Mouse (Mus musculus): ENCODE measurements around the gene Ctc1. TPM values are rescaled to one million over a fixed set of nuclear protein-coding genes. Genes with fewer than 3 reads are reported as not detected.

The Ctc1 gene
- polyA plus RNA-seq, 1 experiment from 2014 or later, result 63.6 TPM

DNA sequence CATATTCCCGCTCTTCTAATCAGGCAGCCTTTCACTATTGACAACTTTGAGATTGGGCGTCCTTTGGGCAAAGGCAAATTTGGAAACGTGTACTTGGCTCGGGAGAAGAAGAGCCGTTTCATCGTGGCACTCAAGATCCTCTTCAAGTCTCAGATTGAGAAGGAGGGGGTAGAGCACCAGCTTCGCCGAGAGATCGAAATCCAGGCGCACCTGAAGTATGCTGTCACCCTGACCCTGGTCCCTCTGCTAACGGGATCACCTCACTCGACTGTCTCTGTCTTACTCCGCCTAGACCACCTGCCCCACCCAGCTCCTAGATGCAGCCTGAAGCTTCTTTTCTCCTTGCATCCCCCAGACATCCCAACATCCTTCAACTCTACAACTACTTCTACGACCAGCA is 32.4 kb downstream of the Ctc1 start:
- Histone ChIP-seq H3K27ac (ENCODE audit: low read depth) (no peak overlapping the region), H3K4me3 (ENCODE audit: low read depth, low read length) (peak overlapping the region; percentile 9; the same call in 1 of the 2 replicates), H3K4me2 (0 out of 2 replicates have a peak overlapping the region, but pooled peaks have one; percentile 91), H3K27me3 (ENCODE audit: insufficient read depth, low read length) (no peaks in the 10 kb centered on the region), H3K36me3 (ENCODE audit: insufficient read depth) (peaks cover 53% of the 10 kb centered on the region), H3K9ac (no peak overlapping the region), H3K4me1 (ENCODE audit: insufficient read depth) (peaks cover 13% of the 10 kb centered on the region), H3K9me3 (ENCODE audit: low read depth, low read length) (no peaks in the 10 kb centered on the region)
- 86% methylated on average over 14 of the region's 14 CpGs for WGBS
- DNase-seq, result no peak
- ATAC-seq (ENCODE audit: insufficient read depth), result no peak
- no peak for TF ChIP-seq CTCF (IDR thresholded peaks at IDR 0.05; ENCODE audit: low read depth)

DNA sequence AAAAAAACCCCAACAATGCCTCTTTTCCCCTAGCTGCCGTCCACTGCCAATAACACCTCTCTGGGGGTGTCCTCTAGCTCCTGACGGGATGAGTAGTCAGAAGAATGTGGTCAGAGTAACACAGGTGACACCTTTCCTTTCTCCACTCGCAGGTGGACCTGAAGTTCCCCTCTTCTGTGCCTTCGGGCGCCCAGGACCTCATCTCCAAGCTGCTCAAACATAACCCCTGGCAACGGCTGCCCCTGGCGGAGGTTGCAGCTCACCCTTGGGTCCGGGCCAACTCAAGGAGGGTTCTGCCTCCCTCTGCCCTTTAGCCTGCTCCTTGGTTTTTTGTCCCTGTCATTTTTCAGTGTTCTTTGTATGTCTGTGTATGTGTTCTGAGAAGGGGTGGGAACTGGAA is 35.0 kb downstream of the Ctc1 start:
- DNase-seq, result no peak
- no peak for ATAC-seq (ENCODE audit: insufficient read depth)
- Histone ChIP-seq H3K4me2 (no peak overlapping the region), H3K36me3 (ENCODE audit: insufficient read depth) (peaks cover 66% of the 10 kb centered on the region), H3K27ac (ENCODE audit: low read depth) (no peak overlapping the region), H3K4me1 (ENCODE audit: insufficient read depth) (peaks cover 13% of the 10 kb centered on the region), H3K9ac (no peak overlapping the region), H3K9me3 (ENCODE audit: low read depth, low read length) (no peaks in the 10 kb centered on the region), H3K27me3 (ENCODE audit: insufficient read depth, low read length) (no peaks in the 10 kb centered on the region), H3K4me3 (ENCODE audit: low read depth, low read length) (no peak overlapping the region)
- no peak for TF ChIP-seq CTCF (IDR thresholded peaks at IDR 0.05; ENCODE audit: low read depth)
- 87% methylated on average over 8 of the region's 8 CpGs for WGBS

DNA sequence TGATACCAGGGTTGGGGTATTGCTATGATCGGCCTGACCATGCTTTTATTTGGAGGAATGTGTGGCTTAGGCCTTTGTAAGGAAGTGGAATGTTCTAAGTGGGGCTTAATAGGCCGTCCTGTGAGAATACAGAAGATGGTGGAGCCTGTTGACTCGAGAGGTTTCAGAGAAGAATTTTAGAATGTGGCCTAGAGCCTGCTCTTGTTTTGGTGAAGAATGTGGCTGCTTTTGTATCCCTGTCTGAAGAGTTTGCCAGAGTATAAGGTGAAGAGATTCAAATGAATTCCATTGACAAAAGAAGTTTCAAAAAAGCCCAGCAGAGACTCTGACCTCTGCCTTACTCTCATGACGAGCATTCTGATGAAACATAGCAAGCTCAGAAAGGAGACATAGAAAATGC is 36.1 kb downstream of the Ctc1 start:
- H3K27me3 ChIP-seq (ENCODE audit: insufficient read depth, low read length), result no peaks in the 10 kb centered on the region
- no peak for TF ChIP-seq CTCF (IDR thresholded peaks at IDR 0.05; ENCODE audit: low read depth)
- no peak overlapping the region for H3K4me3 ChIP-seq (ENCODE audit: low read depth, low read length)
- no peak overlapping the region for H3K27ac ChIP-seq (ENCODE audit: low read depth)
- H3K9me3 ChIP-seq (ENCODE audit: low read depth, low read length), result no peaks in the 10 kb centered on the region
- ATAC-seq (ENCODE audit: insufficient read depth), result no peak
- no peak for DNase-seq
- WGBS, result 76% methylated on average over 4 of the region's 4 CpGs
- no peak overlapping the region for H3K9ac ChIP-seq
- H3K4me2 ChIP-seq, result no peak overlapping the region
- peaks cover 66% of the 10 kb centered on the region for H3K36me3 ChIP-seq (ENCODE audit: insufficient read depth)
- peaks cover 10% of the 10 kb centered on the region for H3K4me1 ChIP-seq (ENCODE audit: insufficient read depth)

DNA sequence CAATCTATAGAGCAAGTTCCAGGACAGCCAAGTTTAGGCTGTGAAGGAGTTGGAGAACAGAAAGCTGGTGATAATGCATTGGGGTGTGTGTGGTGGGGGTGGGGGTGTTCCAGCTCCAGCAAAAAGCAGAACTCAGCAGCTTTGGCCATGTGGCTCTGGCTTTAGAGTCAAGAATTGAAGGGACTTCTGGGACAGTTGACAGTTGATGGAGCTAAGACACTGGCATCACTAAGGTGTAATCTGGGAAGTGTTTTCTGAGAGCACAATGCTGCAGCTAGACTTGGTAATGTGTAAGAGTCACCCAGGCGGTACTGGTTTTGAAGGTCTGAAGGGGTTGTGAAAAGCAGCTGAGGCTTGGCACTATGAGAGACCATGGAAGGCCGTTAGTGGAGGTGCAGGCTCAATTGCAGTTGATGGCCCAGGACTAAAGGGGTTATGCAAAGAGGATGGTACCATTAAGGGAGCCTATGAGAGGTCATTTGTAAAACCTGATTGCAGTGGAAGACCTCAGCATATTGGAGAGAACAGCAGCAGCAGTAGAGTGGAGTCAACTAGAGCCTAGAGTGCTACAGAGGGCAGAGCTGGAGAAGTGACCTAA is 37.2 kb downstream of the Ctc1 start:
- no peak overlapping the region for H3K9ac ChIP-seq
- no peak for DNase-seq
- H3K4me3 ChIP-seq (ENCODE audit: low read depth, low read length), result no peak overlapping the region
- no peak overlapping the region for H3K4me2 ChIP-seq
- WGBS, result 96% methylated on average over 2 of the region's 2 CpGs
- H3K27ac ChIP-seq (ENCODE audit: low read depth), result no peak overlapping the region
- H3K4me1 ChIP-seq (ENCODE audit: insufficient read depth), result no peaks in the 10 kb centered on the region; the same call in 1 of the 2 replicates
- ATAC-seq (ENCODE audit: insufficient read depth), result no peak
- TF ChIP-seq CTCF (IDR thresholded peaks at IDR 0.05; ENCODE audit: low read depth), result no peak
- no peaks in the 10 kb centered on the region for H3K9me3 ChIP-seq (ENCODE audit: low read depth, low read length)
- H3K36me3 ChIP-seq (ENCODE audit: insufficient read depth), result peaks cover 59% of the 10 kb centered on the region
- H3K27me3 ChIP-seq (ENCODE audit: insufficient read depth, low read length), result no peaks in the 10 kb centered on the region

DNA sequence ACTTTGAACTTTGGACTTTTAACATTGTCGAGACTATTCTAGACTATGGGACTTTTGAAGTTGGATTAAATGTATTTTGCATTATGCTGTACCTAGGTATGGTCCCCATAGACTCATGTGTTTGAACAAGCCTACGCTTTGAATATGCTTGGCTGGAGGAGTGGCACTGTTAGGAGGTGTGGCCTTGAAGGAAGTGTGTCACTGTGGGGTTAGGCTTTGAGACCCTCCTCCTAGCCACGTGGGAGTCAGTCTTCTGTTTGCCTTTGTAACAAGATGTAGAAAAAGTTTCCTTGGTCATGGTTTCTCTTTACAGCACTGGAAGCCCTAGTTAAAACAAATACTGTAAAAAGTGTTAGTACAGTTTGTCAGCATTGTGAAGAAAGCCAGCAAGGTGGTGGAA is 38.1 kb downstream of the Ctc1 start:
- H3K4me2 ChIP-seq, result no peak overlapping the region
- 64% methylated on average over 3 of the region's 3 CpGs for WGBS
- H3K9ac ChIP-seq, result no peak overlapping the region
- ATAC-seq (ENCODE audit: insufficient read depth) (no peak), DNase-seq (no peak)
- no peaks in the 10 kb centered on the region for H3K27me3 ChIP-seq (ENCODE audit: insufficient read depth, low read length)
- no peak for TF ChIP-seq CTCF (IDR thresholded peaks at IDR 0.05; ENCODE audit: low read depth)
- peaks cover 4% of the 10 kb centered on the region; the same call in 1 of the 2 replicates for H3K4me1 ChIP-seq (ENCODE audit: insufficient read depth)
- H3K4me3 ChIP-seq (ENCODE audit: low read depth, low read length), result no peak overlapping the region
- no peaks in the 10 kb centered on the region for H3K9me3 ChIP-seq (ENCODE audit: low read depth, low read length)
- peaks cover 50% of the 10 kb centered on the region for H3K36me3 ChIP-seq (ENCODE audit: insufficient read depth)
- no peak overlapping the region for H3K27ac ChIP-seq (ENCODE audit: low read depth)

DNA sequence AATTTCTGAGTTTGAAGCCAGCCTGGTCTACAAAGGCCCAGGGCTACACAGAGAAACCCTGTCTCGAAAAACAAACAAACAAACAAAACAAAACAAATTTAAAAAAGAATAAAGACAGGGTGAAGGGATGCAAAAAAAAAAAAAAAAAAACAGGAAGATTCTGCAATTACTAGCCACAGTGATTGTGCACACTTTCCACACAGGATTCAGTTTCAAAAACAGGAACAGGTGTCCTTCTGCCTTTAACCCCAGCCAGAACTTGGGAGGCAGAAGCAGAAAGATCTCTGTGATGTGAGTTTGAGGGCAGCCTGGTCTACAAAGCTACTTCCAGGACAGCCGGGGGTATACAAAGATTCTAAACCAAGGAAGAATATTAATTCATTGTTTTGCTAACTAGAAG is 42.6 kb downstream of the Ctc1 start:
- Histone ChIP-seq H3K4me1 (ENCODE audit: insufficient read depth) (peaks cover 10% of the 10 kb centered on the region), H3K27ac (ENCODE audit: low read depth) (peak overlapping the region; percentile 84), H3K9ac (peak overlapping the region; percentile 66), H3K4me2 (peak overlapping the region; percentile 94), H3K9me3 (ENCODE audit: low read depth, low read length) (no peaks in the 10 kb centered on the region), H3K36me3 (ENCODE audit: insufficient read depth) (peaks cover 11% of the 10 kb centered on the region; the same call in 1 of the 2 replicates), H3K4me3 (ENCODE audit: low read depth, low read length) (peak overlapping the region; percentile 85), H3K27me3 (ENCODE audit: insufficient read depth, low read length) (no peaks in the 10 kb centered on the region)
- 76% methylated on average over 2 of the region's 2 CpGs for WGBS
- no peak for DNase-seq
- ATAC-seq (ENCODE audit: insufficient read depth), result no peak
- TF ChIP-seq CTCF (IDR thresholded peaks at IDR 0.05; ENCODE audit: low read depth), result no peak

DNA sequence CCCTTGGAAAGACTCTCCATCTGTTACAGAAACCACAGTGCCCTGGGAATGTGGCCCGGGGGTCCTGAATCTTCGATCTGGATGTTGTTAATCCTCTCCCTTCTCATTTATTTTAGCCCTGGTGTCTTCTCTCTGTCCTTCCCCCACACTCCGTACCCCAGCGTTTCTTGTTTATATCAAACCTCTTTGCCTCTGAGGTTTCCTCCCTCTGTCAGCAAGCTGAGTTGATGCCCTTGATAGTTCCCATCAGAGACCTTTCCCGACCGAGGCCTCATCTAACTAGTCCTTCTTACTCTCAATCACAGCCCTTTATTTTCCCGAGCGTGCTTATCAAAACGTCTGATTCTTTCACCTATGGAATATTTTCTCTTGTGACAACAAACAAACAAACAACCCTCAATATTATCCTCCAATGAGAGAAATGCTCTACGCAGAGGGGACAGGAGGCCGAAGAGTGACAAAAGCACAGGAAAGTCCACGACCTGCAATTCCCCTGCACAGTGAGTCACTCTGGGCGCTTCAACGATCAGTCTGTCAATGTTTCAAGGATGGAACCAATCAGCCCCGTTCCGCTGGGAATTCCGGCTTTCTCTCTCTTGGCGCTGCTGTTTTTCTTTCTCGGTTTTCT is 43.1 kb downstream of the Ctc1 start:
- Histone ChIP-seq H3K4me1 (ENCODE audit: insufficient read depth) (peaks cover 10% of the 10 kb centered on the region), H3K36me3 (ENCODE audit: insufficient read depth) (0 out of 2 replicates have a peak, but pooled peaks cover 7% of the 10 kb centered on the region), H3K4me3 (ENCODE audit: low read depth, low read length) (peak overlapping the region; percentile 85), H3K27ac (ENCODE audit: low read depth) (peak overlapping the region; percentile 84), H3K27me3 (ENCODE audit: insufficient read depth, low read length) (no peaks in the 10 kb centered on the region), H3K9me3 (ENCODE audit: low read depth, low read length) (no peaks in the 10 kb centered on the region), H3K4me2 (peak overlapping the region; percentile 94), H3K9ac (peak overlapping the region; percentile 66)
- no peak for DNase-seq
- WGBS, result 2% methylated on average over 19 of the region's 19 CpGs
- TF ChIP-seq CTCF (IDR thresholded peaks at IDR 0.05; ENCODE audit: low read depth), result no peak
- 0 out of 2 replicates have a peak, but pooled peaks have one; percentile 5 for ATAC-seq (ENCODE audit: insufficient read depth)
